Mouse (Mus musculus) heart, adult 2 months (tissue): ENCODE results near the gene Slc35e2.

Source experiments
- CTCF ChIP-seq: fragments of 200-600 bp; IDR thresholded peaks from 2 replicates; pipeline ENCODE4 v1.8.1; 2022; ENCODE audit warnings: antibody characterized with exemption, mild to moderate bottlenecking, moderate library complexity
- POLR2A ChIP-seq: fragments of 200-500 bp; IDR thresholded peaks from 2 replicates; pipeline ENCODE4 v1.6.1; 2011; ENCODE audit warnings: mild to moderate bottlenecking, low read depth, low read length, control low read depth; ENCODE audit not compliant: insufficient read depth

DNA sequence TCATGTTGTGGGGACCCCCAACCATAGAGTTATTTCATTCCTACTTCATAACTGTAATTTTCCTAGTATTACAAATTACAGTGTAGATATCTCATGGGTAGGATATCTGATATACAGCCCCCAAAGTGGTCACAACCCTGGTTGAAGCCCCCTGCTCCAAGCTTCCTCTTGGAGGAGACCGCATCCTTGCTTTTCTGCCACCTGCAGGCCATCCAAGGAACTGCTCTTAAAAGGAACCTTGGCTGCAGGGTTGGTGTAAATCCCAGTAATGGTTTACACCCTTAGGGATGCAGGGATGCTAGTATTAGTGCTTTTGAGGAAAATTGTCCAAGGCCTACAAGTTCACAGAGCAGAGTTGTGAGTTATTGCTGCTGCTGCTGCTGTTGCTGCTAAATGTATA lies 20.8 kb upstream of the Slc35e2 start:
- no peak for TF ChIP-seq POLR2A
- peak; percentile 92 for TF ChIP-seq CTCF
